Mouse (Mus musculus) left cerebral cortex, adult 2 months (tissue): ENCODE results near the gene Gm3625. TPM values are rescaled to one million over a fixed set of nuclear protein-coding genes. Genes with fewer than 3 reads are reported as not detected.
A peak's percentile ranks its signal among the peaks of the same experiment; 100 is the strongest.

Experiments used
- DNase-seq, 2 experiments: peaks; one replicate each; pipeline ENCODE4 v3.0.0; 2021 to 2022; ENCODE audit warnings: low spot score in 2 of 2, mixed read lengths in 1 of 2; ENCODE audit errors: extremely low spot score in 1 of 2
- H3K27ac ChIP-seq: fragments of 200-600 bp; 2 replicates; pipeline ENCODE4 v1.8.1; 2022
- H3K4me3 ChIP-seq: fragments of 200-600 bp; 2 replicates; pipeline ENCODE4 v1.8.1; 2022
- CTCF ChIP-seq: fragments of 200-600 bp; IDR thresholded peaks from 2 replicates; pipeline ENCODE4 v1.8.1; 2022; ENCODE audit warnings: antibody characterized with exemption, mild to moderate bottlenecking, moderate library complexity
- intact Hi-C: fragments of 180-260 bp; cut with DNase I; formaldehyde crosslinking; loops from one replicate; pipeline ENCODE4 v1.15.1; 2025
- long read RNA-seq, 2 experiments: library from polyadenylated mRNA; stranded (forward); transcript quantifications; one replicate each; pipeline ENCODE4 v2.0.0; 2021; ENCODE audit warnings: borderline mapping rate in 2 of 2
- total RNA-seq, 2 experiments: library from RNA; stranded (reverse); gene quantifications; 2 replicates each; pipeline ENCODE4 v1.2.3; 2021

Gene Gm3625
- not detected for total RNA-seq
- long read RNA-seq, experiment 1, transcript Gm3625-201 (1 exons, 102 nt) = major isoform, 5 of 5 reads
- long read RNA-seq, experiment 1, partial matches to known transcripts = 0 of 5 reads
- long read RNA-seq, experiment 1, other reads (novel, unspliced or antisense) = 0 of 5 reads
- long read RNA-seq, experiment 2, partial matches to known transcripts = 0 of 2 reads
- long read RNA-seq, experiment 2, other reads (novel, unspliced or antisense) = 0 of 2 reads

DNA sequence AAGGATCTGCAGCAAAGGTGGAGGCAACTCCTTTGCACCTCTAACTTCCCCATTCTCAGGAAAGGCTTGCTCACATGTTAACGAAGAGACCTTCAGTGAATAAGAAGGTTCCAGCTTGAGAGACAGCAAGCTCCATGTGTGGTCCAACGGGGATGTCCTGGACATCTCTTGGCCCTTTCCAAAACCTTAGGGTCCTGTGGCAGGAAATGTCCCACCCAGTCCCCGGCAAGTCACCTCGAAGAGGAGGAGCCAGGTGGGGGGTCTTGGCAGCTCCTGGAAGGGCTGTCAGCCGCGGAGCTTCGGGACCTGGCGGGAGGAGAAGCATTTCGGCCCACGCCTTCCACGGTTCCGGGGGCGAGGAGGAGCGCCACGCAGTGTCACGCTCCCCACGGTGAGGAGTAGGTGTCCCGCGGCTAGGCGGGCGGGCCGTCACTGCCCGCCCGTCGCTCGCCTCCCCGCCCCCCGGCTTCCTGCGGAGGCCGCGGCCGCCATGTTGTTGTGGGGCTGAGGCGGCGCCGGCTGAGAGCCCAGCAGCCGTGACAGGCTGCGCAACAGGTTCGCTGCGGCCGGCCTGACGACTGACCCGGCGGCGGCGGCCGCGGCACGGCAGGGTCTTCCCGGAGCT, at the start of gene Gm3625, which contains the start of gene Itsn2:
TSS of gene Gm3625 (minus strand) at position 387 of the 625 bp plus-strand sequence.
TSS of gene Itsn2 (plus strand) at position 98 of the 625 bp plus-strand sequence.
- peak; percentile 73 to 75 for DNase-seq
- no peak for TF ChIP-seq CTCF
- intact Hi-C loops = loop anchor here (5.0 kb wide), 1 partner anchor 175 kb away; the partner anchor contains the start of genes Fam228b and Pfn4
- Histone ChIP-seq H3K27ac (peak within 1 kb of the TSS; percentile 95), H3K4me3 (peak within 1 kb of the TSS; percentile 59)

DNA sequence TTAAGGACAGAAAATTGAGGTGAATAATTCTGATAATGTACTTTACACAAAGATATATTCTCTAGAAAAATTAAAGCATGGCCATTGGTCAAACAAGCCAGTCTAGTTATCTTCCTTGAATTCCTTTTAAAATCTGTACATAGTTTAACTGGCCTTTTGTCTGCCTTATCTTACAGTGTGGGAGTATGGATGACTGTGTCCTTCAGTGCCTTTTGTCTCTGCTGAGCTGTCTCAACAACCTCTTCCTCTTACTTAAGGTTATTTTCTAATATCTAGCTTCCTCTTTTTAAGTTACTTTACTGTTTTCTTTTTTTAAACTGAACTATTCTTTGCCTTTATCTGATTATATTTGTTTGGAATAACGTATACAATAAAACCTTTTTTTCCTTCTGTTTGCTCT, 48.0 kb upstream of the Gm3625 start:
- H3K4me3 ChIP-seq = no peak overlapping the region
- no peak overlapping the region for H3K27ac ChIP-seq
- intact Hi-C loops = no loop called here
- DNase-seq = no peak
- TF ChIP-seq CTCF = no peak

DNA sequence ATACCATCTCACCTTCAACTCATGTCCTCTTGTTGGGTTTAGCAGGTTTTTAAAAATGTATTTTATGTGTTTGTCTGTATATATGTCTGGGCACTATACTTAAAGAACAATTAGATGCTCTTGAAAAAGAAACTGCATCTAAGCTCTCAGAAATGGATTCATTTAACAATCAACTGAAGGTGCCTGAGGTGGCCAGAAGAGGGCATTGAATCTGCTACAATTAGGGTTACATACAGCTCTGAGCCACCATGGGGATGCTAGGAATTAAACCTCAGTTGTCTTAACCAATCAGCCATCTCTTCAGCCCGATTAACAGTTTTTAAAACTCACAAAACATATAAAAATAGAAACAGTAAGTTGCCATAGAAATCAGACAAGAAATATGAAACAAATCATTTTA, 45.7 kb upstream of the Gm3625 start:
- Histone ChIP-seq H3K27ac (no peak overlapping the region), H3K4me3 (no peak overlapping the region)
- TF ChIP-seq CTCF = peak; percentile 19
- intact Hi-C loops = no loop called here
- no peak for DNase-seq

DNA sequence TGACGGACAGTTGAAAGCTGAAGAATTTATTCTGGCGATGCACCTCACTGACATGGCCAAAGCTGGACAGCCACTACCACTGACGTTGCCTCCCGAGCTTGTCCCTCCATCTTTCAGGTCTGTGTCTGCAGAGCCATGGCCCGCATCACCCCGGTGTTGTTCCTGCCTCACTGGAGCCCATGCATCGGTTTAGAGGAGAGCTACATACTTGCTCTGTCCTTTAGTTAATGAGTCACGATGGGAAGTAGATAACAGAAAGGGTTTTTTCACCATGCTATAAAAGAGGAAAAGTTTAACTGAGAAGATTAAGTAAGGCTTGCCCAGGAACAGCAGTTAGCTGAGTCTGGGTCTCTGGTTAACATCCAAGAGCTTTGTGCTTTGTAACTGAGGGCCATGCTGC, 40.2 kb upstream of the Gm3625 start:
- intact Hi-C loops = no loop called here
- TF ChIP-seq CTCF = no peak
- Histone ChIP-seq H3K4me3 (no peak overlapping the region), H3K27ac (no peak overlapping the region)
- no peak for DNase-seq

DNA sequence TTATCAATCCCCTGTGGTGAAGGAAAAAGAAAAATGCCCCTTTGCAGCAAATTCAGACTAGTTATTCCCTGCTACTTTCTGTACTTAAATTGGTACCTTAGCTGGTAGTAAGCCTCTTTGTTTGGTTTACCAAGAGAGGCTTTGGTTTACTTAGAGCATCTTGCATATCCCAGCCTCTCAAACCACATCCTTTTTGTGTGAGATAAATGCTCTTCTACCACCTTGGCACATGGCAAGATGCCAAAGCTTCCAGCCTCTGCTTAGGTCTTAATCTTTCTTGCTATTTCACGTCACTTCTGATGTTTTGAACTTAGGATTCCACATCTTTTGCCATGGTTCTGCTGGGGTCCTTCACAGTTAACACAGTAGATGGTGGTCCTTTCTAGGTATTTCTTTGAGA, 31.5 kb upstream of the Gm3625 start:
- TF ChIP-seq CTCF = no peak
- intact Hi-C loops = no loop called here
- Histone ChIP-seq H3K4me3 (no peak overlapping the region), H3K27ac (no peak overlapping the region)
- DNase-seq = no peak

DNA sequence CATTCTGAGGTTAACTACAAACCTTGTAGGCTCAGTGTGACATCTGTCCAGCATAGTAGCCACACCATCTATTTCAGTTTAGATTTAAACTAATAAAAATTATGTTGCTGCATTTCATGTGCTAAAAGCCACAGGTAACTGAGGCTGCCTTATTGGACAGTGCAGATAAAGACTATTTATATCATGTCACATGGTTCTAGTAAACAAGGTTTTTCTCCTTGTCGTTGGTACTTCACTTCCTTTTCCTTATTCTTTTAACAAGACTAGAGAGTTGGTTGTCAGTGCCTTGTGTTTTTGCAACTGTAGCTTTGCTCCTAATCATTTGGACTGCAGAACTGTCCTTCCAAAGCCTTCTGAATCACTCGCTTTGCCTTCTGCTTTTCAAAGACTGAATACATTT, 22.0 kb upstream of the Gm3625 start:
- intact Hi-C loops = no loop called here
- Histone ChIP-seq H3K4me3 (no peak overlapping the region), H3K27ac (no peak overlapping the region)
- DNase-seq = no peak
- no peak for TF ChIP-seq CTCF

DNA sequence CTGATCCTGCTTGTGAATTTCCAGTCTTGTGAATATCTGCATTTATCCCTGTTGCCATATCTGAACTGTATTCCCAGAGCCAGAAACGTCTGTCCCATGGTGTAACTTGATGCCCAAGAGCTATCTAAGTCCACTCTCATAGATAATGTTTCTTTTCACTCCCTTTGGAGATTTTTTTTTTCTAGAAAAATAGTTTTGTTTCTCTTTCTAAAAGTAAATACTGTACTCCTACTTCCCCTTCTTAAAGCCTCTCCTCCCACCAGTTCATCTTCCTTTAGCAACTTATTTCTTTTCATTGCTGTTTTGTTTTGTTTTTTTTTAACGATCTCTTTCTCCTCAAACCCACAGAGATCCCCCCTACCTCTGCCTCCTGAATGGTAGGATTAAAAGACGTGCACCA, 13.9 kb upstream of the Gm3625 start:
- no peak for TF ChIP-seq CTCF
- H3K27ac ChIP-seq = no peak overlapping the region
- H3K4me3 ChIP-seq = no peak overlapping the region
- DNase-seq = no peak
- intact Hi-C loops = no loop called here

DNA sequence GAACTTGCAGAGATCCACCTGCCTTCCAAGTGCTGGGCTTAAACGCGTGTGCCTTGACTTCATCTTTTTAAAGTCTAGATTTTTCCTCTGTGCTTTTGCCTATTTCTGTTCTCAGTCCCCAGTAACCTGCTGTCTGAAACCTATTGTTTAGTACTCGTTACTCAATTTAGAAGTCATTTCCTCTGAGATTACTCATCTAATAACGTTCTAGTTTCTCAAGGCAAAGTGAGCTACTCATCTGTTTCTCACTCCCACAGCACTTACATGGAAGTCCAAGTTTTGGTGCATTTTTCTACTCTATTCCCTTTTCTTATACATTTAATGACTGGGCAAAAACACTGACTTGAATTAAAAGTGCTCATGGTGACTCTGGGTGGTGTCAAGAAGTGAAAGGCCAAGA, 7.0 kb upstream of the Gm3625 start:
- H3K27ac ChIP-seq = no peak overlapping the region
- no peak for DNase-seq
- TF ChIP-seq CTCF = no peak
- intact Hi-C loops = no loop called here
- H3K4me3 ChIP-seq = no peak overlapping the region

DNA sequence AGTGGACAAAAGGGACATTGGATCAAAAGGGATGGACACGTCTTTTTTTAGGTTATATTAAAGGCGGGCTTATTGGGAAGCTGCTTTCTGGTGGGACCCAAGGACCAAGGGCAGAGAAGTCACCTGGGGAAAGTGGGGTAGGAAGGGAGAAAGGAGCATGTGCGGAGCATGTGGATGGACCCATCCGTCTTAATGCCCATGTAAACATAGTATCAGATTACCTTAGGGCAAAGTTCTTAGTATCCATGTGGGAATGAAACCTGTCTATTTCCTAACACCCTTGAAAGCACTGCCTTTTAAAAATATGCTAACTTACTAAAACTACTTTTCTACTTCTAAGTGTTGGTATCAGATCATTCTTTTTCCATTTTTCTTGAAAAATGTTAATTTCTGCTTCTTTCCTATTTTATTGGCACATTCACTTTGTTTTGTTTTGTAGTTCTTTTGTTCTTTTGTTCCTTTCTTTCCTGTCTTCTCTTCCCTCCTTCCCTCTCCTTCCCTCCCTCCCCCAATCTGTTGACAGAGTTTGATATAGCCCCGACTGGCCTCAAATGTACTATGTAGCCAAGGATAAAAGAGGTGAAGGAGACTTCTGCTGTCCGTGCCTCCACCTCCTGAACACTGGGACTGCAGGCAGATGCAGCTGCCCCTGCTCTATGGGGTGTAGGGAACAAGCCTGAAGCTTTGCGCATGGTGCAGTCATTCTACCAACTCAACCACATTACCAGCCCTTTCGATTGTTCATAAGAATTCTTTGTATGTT, 6.1 kb upstream of the Gm3625 start:
- H3K27ac ChIP-seq = no peak overlapping the region
- intact Hi-C loops = no loop called here
- no peak for TF ChIP-seq CTCF
- no peak overlapping the region for H3K4me3 ChIP-seq
- no peak for DNase-seq

DNA sequence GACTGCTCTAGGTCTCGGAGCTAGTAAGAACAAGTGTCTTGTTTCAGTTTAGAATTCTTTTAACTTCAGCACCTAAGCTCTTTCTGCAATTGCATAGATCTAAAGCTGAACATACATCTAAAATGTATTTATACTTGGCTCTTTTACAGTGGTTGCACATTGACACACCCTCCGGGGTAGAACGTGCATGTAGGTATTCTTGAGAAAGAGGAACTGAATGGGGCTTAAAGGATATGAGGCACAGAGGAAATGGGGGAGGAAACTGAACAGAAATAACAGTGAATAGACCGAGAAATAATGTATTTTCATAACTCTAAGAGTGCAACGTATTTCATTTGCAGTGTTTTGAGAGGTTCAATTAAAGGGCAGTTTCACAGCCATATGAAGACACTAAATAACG, 2.3 kb upstream of the Gm3625 start:
- intact Hi-C loops = no loop called here
- Histone ChIP-seq H3K27ac (no peak overlapping the region), H3K4me3 (peak overlapping the region; percentile 22; the same call in 1 of the 2 replicates)
- no peak for DNase-seq
- no peak for TF ChIP-seq CTCF

DNA sequence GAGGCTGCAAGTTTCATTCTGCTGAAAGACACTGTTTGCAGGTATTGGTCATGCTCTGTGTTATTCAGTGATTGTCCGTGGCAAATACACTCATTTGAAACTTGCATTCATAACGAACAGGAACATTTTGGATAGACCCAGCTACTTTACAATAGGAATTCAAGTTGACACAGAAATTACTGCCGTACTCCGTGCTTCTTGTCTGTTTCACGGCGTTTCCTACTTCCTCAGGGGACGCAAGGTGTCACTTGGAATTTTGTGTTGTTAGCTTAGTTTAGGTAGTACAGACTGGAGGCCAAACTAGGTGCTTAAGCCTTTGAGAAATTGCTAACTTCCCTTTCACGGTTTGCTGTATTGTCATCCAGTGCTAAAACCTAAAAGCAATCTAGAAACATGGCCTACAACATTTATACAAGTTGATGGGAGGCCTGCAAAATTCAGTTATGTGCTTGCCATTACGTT, 1.2 kb upstream of the Gm3625 start:
- DNase-seq = no peak
- TF ChIP-seq CTCF = no peak
- intact Hi-C loops = loop anchor here (5.0 kb wide), 1 partner anchor 173 kb away; the partner anchor contains the start of genes Fam228b and Pfn4
- Histone ChIP-seq H3K4me3 (peak overlapping the region; percentile 59), H3K27ac (peak overlapping the region; percentile 95)
